Mouse (Mus musculus) gastrocnemius, adult 8-10 months (tissue): ENCODE data around the gene Cdc40. TPM values are rescaled to one million over a fixed set of nuclear protein-coding genes. Genes with fewer than 3 reads are reported as not detected.
"Not testable (repeated sequence)": the region's sequence is repeated elsewhere in the genome, so short reads cannot be mapped to it uniquely, and the experiment has no call there.

Source experiments
- DNase-seq, 2 experiments: peaks; one replicate each; pipeline ENCODE4 v3.0.0; 2022; ENCODE audit warnings: low spot score in 2 of 2
- total RNA-seq, 4 experiments: library from RNA; stranded (reverse); gene quantifications; 2 replicates each; pipeline ENCODE4 v1.2.4; 2022

The Cdc40 gene
- total RNA-seq, 4 experiments from 2014 or later: 4.7 to 6.7 (median 5.2) TPM

GRCm38 (mm10) chr10:40868081-40868480 lies 15.0 kb downstream of the Cdc40 start:
- DNase-seq: no peak

DNA sequence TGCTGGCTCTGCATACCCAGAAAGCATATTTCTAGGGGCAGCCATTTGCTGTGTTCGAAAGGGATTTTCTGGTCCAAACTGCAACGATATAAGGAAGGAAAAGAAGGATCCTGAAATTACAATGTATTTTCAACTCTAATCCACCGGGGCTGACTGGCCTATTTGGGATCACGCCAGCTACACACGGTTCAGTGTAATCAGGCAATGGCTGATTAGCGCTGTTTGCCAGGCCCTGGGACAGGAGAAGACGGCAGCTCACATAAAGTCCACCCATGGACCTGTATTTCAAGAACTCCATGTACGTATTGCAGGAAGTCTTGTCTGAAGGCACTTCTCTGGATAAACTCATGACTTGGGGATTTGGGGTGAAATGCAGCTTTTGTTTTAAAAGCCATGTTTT lies 25.5 kb downstream of the Cdc40 start:
- DNase-seq: no peak

DNA sequence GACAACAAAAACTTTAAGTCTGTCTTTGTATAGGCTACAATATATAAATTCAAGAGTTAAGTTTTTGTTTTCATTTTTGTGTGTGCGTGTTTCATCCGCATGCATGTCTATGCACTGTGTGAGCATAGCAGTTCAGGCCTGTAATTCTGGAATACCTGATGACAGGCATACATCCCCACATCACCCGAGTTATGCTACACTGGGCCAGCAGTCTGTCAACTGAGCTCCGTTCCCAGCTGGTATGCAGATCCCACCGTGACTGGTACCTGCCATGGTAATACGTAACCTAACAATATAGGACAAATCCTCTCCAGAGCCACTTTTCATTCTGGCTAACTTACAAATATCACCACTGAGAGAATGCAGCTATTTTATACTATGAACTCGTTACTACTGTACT lies 26.4 kb downstream of the Cdc40 start:
- no peak for DNase-seq

DNA sequence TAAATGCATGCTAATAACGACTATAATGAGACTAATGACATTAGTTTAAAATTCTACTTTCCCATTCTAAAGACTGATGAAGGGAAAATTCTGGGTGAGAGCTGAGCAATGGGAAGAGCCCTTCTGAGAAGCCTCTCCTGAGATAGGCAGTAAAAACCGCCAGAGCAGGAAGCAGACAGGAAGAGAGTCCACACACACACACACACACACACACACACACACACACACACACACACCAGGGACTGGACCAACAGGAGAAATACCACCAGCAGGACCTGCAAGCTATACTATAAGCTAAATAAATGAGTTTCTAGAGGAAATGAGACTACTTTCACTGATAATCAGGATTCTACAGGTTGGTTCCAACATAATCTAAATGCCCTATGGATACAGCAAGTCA lies 27.5 kb downstream of the Cdc40 start:
- DNase-seq: no peak

DNA sequence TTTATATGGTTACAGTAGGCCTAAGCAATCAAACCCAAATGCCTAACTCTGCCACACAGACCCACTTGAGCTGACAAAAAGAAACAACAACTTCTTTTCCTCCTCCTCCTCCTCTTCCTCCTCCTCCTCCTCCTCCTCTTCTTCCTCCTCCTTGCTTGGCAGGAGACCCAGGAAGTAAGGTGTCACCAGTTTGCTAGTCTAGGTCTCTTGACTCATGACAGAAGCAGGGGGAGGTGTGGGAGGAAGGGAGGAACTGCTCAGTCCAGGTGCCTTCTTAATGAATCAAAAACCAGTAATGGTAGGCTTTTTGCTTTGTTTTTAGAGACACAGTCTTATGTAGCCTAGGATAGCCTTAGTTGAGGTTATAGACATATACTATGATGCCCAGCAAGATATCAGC lies 32.0 kb downstream of the Cdc40 start:
- DNase-seq: no peak

DNA sequence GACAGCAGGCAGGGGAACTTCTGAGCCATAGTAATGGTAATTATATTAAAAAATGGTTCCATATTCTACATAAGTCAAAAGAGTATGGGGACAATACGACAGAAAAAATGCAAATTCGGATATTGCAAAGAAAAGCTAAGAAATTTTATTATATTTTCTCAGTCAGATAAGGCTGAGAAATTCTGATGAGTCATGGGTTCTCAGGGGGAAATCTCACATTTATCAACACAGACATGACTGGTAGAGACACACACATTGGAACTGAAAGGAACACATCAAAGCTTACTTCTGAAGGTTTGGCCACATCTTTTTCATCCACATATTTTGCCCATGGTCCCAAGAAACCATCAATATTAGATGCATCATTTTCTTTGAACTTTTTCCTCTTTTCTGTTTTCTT lies 32.5 kb downstream of the Cdc40 start:
- DNase-seq: no peak

DNA sequence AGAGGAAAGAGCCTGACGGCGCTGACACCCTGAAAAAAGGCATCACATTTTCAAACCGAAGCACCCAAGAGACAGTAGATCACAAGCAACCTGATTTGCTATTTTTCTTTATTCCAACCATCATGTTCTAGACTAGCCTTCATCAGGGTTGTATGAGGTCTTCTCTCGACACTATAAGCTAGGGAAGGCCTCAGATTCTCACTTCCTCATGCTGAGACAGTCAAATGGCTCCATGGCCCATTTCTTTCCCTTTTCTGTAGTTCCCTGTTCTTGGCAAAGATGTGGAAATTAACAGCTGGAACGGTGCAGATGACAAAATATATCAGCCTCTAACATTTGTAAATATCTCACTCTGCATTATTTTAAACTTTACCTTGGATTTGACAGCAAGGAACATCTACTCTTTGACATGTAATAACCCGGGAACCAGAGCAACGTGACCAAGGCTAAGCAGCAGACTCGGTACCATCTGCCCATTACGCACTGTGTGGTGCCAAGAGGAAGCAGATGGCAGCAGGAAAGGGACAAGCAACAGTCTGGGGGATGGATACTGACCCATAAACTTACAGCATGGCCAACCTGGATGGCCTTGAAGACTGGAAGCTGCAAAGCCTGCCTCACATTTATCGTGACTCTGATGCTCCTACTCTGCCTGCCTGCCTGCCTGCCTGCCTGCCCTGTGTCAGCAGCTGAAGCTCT lies 35.8 kb downstream of the Cdc40 start:
- no peak for DNase-seq

DNA sequence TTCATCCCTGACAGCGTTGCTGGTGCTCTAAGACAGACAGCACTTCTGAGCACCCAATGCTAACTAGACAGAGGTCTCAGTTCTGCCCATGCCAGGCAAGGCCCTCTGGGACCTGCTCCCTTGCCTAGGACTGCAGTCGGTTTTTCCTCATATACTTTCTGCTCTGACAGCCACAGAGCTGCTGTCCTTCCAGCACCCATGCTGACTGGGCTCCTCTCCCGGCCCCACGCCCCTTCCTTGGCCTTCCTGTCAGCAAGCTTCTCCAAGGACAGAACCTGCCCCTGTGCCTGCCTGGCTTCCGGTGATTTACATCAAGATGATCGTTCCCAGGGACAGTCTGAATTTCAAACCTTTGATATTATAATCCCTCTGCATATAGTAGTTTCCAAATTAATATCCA lies 37.5 kb downstream of the Cdc40 start:
- no peak for DNase-seq

GRCm38 (mm10) chr10:40844546-40844945 lies 38.6 kb downstream of the Cdc40 start:
- no peak for DNase-seq

DNA sequence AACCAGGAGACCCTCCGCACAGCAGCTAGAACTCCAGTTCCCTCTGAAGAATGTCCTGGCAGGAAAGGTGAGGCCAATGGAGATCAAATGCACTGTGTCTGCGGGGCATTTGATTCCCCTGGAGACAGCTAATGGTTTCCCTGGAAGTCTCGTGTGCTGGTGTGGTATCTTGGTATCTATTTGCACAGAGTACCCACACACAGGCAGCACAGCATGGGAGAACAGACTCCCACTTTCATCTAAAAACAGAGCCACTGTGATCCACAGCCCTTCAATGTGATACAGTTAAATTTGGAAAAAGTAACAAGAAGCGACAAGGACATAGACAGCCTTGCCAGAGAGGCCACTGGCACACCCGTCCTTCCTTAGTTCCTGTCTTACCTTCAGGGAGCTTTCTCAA lies 39.3 kb downstream of the Cdc40 start:
- DNase-seq: no peak

DNA sequence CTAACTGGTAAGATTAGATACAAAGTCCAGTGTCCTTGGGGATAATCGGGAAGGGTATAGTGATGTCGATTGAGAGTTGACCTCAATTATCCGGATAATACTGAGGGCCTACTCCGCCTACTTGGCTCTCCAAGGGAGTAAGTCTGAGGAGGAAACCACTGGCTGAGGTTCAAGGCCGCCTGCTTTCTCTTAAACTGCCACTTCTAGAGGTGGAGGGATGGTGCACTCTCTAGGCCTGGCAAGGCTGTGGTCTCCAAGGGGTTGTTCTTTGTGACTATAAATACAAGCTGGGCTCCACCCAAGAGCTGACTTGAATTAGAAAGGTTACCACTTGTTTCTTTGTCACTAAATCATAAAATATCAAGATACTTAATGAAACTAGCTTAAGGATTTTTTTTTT lies 43.0 kb downstream of the Cdc40 start:
- peak in 1 of 2 experiments; percentile 8 for DNase-seq

- no peak for DNase-seq
These were observed 51.8 kb downstream of the Cdc40 start for GRCm38 (mm10) chr10:40831267-40831666.

GRCm38 (mm10) chr10:40830312-40830711 lies 52.8 kb downstream of the Cdc40 start:
- DNase-seq: no peak

- no peak for DNase-seq
These were observed 55.4 kb downstream of the Cdc40 start for GRCm38 (mm10) chr10:40827706-40828105.

- no peak for DNase-seq
These were observed 57.2 kb downstream of the Cdc40 start for GRCm38 (mm10) chr10:40825952-40826351.

- no peak for DNase-seq
These were observed 66.6 kb downstream of the Cdc40 start for GRCm38 (mm10) chr10:40816471-40816870.

GRCm38 (mm10) chr10:40813627-40814026 lies 69.5 kb downstream of the Cdc40 start:
- no peak for DNase-seq

DNA sequence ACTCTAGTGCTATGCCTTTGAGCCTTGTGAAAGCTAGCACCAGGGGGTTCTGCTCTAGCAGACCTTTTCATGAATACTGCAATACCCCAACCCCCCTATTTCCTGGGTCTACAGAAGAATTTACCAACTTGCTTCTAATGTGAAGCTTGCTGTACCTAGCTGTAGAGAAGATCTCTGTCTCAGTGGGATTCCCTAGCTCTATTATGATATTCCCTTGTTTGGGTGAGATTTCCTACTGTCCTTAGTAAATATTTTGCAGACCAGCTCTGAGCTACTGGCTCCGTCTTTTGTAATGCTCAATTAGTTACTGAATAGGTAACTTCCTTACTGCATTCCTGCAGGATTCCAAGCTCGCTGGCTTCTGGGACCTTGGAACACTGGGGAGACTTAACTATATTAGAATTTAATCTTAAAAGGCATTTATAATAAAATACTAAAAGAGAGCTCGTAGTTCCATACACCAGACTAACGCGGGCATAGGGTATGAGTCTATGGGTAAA lies 73.7 kb downstream of the Cdc40 start:
- not testable (repeated sequence) for DNase-seq

DNA sequence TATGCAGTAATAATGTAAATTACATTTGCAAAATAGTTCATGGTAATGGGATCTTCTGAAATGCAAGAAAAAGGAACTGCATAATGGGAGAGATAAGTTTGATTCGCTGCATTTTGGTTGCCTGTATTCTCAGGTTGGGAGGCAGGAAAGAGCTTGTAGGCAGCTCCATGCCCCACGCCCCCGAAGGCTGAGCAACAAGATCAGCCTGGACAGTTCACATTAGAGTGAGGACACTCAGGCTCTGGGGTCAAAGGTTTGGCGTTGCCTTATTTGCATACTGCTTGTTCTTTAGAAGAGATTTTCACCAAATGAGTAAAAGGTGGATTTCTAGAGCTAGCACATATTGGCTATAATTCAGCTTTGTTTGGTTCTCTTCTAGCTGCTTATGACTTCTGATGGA lies 76.9 kb downstream of the Cdc40 start:
- DNase-seq: no peak

DNA sequence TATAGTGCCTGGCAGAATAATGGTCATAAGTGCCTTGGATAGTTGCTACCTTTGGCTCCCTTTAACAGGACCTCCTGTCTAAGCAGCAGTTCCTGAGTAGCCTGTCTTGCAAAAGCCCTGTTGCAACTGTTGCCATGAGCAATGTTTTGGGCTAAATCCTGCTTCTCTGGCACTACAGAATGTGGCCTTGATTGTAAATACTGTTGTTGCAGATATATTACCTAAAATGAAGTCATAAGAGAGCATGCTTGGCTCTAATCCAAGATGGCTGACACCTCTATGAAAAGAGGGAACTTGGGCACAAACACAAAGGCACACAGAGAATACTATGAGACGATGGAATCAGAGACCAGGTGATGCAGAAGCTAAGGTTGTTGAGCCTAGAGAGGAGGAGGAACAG lies 77.9 kb downstream of the Cdc40 start:
- no peak for DNase-seq

GRCm38 (mm10) chr10:40792115-40792514 lies 91.0 kb downstream of the Cdc40 start:
- DNase-seq: no peak

DNA sequence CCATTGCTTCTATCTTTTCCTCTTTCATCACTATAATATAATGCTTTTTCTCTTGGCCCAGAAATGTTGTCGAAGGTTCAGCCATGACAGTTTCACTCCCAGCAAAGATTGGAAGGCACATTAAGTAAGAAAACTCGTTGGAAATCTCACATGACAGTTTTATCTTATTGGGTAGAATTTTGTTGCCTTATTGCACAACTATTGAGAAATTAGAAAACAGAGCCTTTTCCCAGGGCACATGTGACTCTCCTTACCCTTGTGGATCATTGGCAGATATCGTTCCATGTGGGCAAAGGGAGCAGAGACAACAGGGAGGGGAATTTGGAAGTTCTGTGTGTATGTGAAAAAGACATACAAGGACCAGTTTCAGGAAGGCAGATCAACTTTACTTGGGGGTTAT lies 92.7 kb downstream of the Cdc40 start:
- DNase-seq: no peak
